Mouse (Mus musculus): ENCODE measurements around the gene Pigk. TPM values are rescaled to one million over a fixed set of nuclear protein-coding genes. Genes with fewer than 3 reads are reported as not detected.

Gene Pigk
- total RNA-seq (2021) = 10 to 100 TPM; 24.0 to 28.1 TPM
- polyA plus RNA-seq (2012; rRNA removed) = 6.4 and 10.7 TPM in 2 replicates
- long read RNA-seq, full-length matches to known transcripts = 34 of 39 reads
- long read RNA-seq, partial matches to known transcripts = 0 of 39 reads
- long read RNA-seq, other reads (novel, unspliced or antisense) = 5 of 39 reads

- Histone ChIP-seq H3K9ac (ENCODE audit: low read depth, low read length) (peak within 1 kb of the TSS; percentile 93), H3K36me3 (ENCODE audit: control insufficient read depth, insufficient read depth, low read length) (peaks cover 3% of the 10 kb centered on the region; the same call in 1 of the 2 replicates), H3K27me3 (ENCODE audit: control insufficient read depth, insufficient read depth, low read length) (no peaks in the 10 kb centered on the region), H3K4me1 (ENCODE audit: control insufficient read depth, insufficient read depth, low read length) (no peaks in the 10 kb centered on the region; the same call in 1 of the 2 replicates), H3K4me3 (peak within 1 kb of the TSS; percentile 80), H3K79me2 (replicated peaks; ENCODE audit: control insufficient read depth, insufficient read depth, low read length) (no peaks in the 10 kb centered on the region; the same call in none of the 2 replicates), H3K27ac (peak within 1 kb of the TSS; percentile 54)
- WGBS = under 1% methylated on average over 48 of the region's 48 CpGs
- intact Hi-C loops (cut with DNase I) = loop anchor here (5.0 to 10.0 kb wide), 2 partner anchors 317 to 369 kb away; partner anchors contain the start of genes Miga1, Usp33 and Zzz3
- DNase-seq = peak; percentile 92 to 98
- peak; percentile 60; the same call in 1 of the 2 replicates for TF ChIP-seq POLR2A (IDR thresholded peaks at IDR 0.05; ENCODE audit: insufficient read depth, low read depth, low read length)
- TF ChIP-seq EP300 (IDR thresholded peaks at IDR 0.05; ENCODE audit: insufficient read depth, low read depth, low read length) = no peak
- no peak for TF ChIP-seq CTCF (IDR thresholded peaks at IDR 0.05)
Measured at GRCm38 (mm10) chr3:152713991-152714902, at the start of gene Pigk. Gene Pigk, plus strand, starts transcription at chr3:152714100.

DNA sequence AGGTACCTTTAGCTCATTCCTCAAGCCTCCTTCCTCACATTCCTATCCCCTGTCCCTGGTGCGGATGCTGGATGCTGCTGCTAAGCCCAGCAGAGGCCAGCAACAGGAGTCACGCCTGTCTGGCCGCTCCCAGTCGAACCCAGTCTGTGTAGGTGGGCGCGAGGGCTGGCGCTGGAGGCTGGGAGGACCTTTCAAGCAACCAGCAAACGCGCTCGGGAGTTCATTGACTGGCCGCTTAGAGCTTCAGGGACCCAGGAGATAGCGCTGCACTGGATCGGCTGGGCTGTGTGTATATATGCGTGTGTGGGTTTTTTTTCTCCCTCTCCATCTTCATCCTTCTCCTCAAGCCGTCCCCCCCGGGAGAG is 46.9 kb upstream of the Pigk start:
- intact Hi-C loops (cut with DNase I) = no loop called here
- Histone ChIP-seq H3K36me3 (ENCODE audit: control insufficient read depth, insufficient read depth, low read length) (no peaks in the 10 kb centered on the region), H3K9ac (ENCODE audit: low read depth, low read length) (no peak overlapping the region), H3K79me2 (replicated peaks; ENCODE audit: control insufficient read depth, insufficient read depth, low read length) (no peaks in the 10 kb centered on the region), H3K4me3 (no peak overlapping the region), H3K4me1 (ENCODE audit: control insufficient read depth, insufficient read depth, low read length) (no peaks in the 10 kb centered on the region), H3K27me3 (ENCODE audit: control insufficient read depth, insufficient read depth, low read length) (peaks cover 6% of the 10 kb centered on the region), H3K27ac (no peak overlapping the region)
- DNase-seq = no peak
- TF ChIP-seq POLR2A (IDR thresholded peaks at IDR 0.05; ENCODE audit: insufficient read depth, low read depth, low read length) (no peak), CTCF (IDR thresholded peaks at IDR 0.05) (no peak), EP300 (IDR thresholded peaks at IDR 0.05; ENCODE audit: insufficient read depth, low read depth, low read length) (no peak)
- 1% methylated on average over 16 of the region's 16 CpGs for WGBS

- peaks cover 6% of the 10 kb centered on the region for H3K27me3 ChIP-seq (ENCODE audit: control insufficient read depth, insufficient read depth, low read length)
- under 1% methylated on average over 71 of the region's 82 CpGs for WGBS
- no peak overlapping the region for H3K4me3 ChIP-seq
- no peaks in the 10 kb centered on the region for H3K79me2 ChIP-seq (replicated peaks; ENCODE audit: control insufficient read depth, insufficient read depth, low read length)
- TF ChIP-seq CTCF (IDR thresholded peaks at IDR 0.05) (no peak), POLR2A (IDR thresholded peaks at IDR 0.05; ENCODE audit: insufficient read depth, low read depth, low read length) (no peak), EP300 (IDR thresholded peaks at IDR 0.05; ENCODE audit: insufficient read depth, low read depth, low read length) (no peak)
- H3K36me3 ChIP-seq (ENCODE audit: control insufficient read depth, insufficient read depth, low read length) = no peaks in the 10 kb centered on the region
- H3K9ac ChIP-seq (ENCODE audit: low read depth, low read length) = no peak overlapping the region
- DNase-seq = peak in 1 of 2 experiments; percentile 8
- intact Hi-C loops (cut with DNase I) = no loop called here
- H3K27ac ChIP-seq = no peak overlapping the region
- H3K4me1 ChIP-seq (ENCODE audit: control insufficient read depth, insufficient read depth, low read length) = no peaks in the 10 kb centered on the region
Measured at GRCm38 (mm10) chr3:152667356-152668211, 46.3 kb upstream of the Pigk start.

DNA sequence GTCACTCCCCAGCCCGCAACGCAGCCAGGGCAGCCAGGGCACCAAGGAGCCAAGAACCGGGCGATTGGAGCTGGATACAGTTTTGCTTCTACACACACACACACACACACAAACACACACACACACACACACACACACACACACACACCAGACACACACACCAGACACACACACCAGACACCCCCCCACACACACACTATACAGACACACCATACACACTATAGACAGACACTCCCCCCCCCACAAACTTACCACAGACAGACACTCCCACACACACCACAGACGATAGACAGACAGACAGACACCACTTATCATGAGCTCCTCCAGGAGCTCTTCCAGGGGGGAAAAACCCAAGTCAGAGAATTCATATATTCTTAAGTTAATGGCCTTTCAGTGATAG is 45.7 kb upstream of the Pigk start, which contains the start of gene Ak5:
Gene Ak5 (minus strand): TSS at position 122 of the 400 bp plus-strand sequence.
- Histone ChIP-seq H3K27me3 (ENCODE audit: control insufficient read depth, insufficient read depth, low read length) (peaks cover 6% of the 10 kb centered on the region), H3K27ac (no peak within 1 kb of the TSS), H3K79me2 (replicated peaks; ENCODE audit: control insufficient read depth, insufficient read depth, low read length) (no peaks in the 10 kb centered on the region), H3K36me3 (ENCODE audit: control insufficient read depth, insufficient read depth, low read length) (no peaks in the 10 kb centered on the region), H3K9ac (ENCODE audit: low read depth, low read length) (no peak within 1 kb of the TSS), H3K4me3 (no peak within 1 kb of the TSS), H3K4me1 (ENCODE audit: control insufficient read depth, insufficient read depth, low read length) (no peaks in the 10 kb centered on the region)
- WGBS = 5% methylated on average over 2 of the region's 5 CpGs
- intact Hi-C loops (cut with DNase I) = no loop called here
- no peak for DNase-seq
- TF ChIP-seq EP300 (IDR thresholded peaks at IDR 0.05; ENCODE audit: insufficient read depth, low read depth, low read length) (no peak), CTCF (IDR thresholded peaks at IDR 0.05) (no peak), POLR2A (IDR thresholded peaks at IDR 0.05; ENCODE audit: insufficient read depth, low read depth, low read length) (no peak)

- DNase-seq = no peak
- intact Hi-C loops (cut with DNase I) = no loop called here
- Histone ChIP-seq H3K4me3 (no peak overlapping the region), H3K79me2 (replicated peaks; ENCODE audit: control insufficient read depth, insufficient read depth, low read length) (no peaks in the 10 kb centered on the region), H3K36me3 (ENCODE audit: control insufficient read depth, insufficient read depth, low read length) (no peaks in the 10 kb centered on the region), H3K4me1 (ENCODE audit: control insufficient read depth, insufficient read depth, low read length) (no peaks in the 10 kb centered on the region), H3K27me3 (ENCODE audit: control insufficient read depth, insufficient read depth, low read length) (peaks cover 6% of the 10 kb centered on the region), H3K9ac (ENCODE audit: low read depth, low read length) (no peak overlapping the region), H3K27ac (no peak overlapping the region)
- WGBS = 82% methylated on average over 2 of the region's 2 CpGs
- TF ChIP-seq POLR2A (IDR thresholded peaks at IDR 0.05; ENCODE audit: insufficient read depth, low read depth, low read length) (no peak), CTCF (IDR thresholded peaks at IDR 0.05) (no peak), EP300 (IDR thresholded peaks at IDR 0.05; ENCODE audit: insufficient read depth, low read depth, low read length) (no peak)
Measured at GRCm38 (mm10) chr3:152668793-152669192, 45.1 kb upstream of the Pigk start.

All from heart, adult 2 months (tissue).